Mouse (Mus musculus) left cerebral cortex, adult 2 months (tissue): Measurements from ENCODE around the gene Tln2. TPM values are rescaled to one million over a fixed set of nuclear protein-coding genes. Genes with fewer than 3 reads are reported as not detected.
A peak's percentile ranks its signal among the peaks of the same experiment; 100 is the strongest.

Experiments
- DNase-seq, 2 experiments: peaks; one replicate each; pipeline ENCODE4 v3.0.0; 2021 to 2022; ENCODE audit warnings: low spot score in 2 of 2, mixed read lengths in 1 of 2; ENCODE audit errors: extremely low spot score in 1 of 2
- H3K27ac ChIP-seq: fragments of 200-600 bp; 2 replicates; pipeline ENCODE4 v1.8.1; 2022
- H3K4me3 ChIP-seq: fragments of 200-600 bp; 2 replicates; pipeline ENCODE4 v1.8.1; 2022
- CTCF ChIP-seq: fragments of 200-600 bp; IDR thresholded peaks from 2 replicates; pipeline ENCODE4 v1.8.1; 2022; ENCODE audit warnings: antibody characterized with exemption, mild to moderate bottlenecking, moderate library complexity
- intact Hi-C: fragments of 180-260 bp; cut with DNase I; formaldehyde crosslinking; loops from one replicate; pipeline ENCODE4 v1.15.1; 2025
- total RNA-seq, 2 experiments: library from RNA; stranded (reverse); gene quantifications; 2 replicates each; pipeline ENCODE4 v1.2.3; 2021

The Tln2 gene
- total RNA-seq, 2 experiments from 2014 or later: 96.2 to 96.3 TPM

DNA sequence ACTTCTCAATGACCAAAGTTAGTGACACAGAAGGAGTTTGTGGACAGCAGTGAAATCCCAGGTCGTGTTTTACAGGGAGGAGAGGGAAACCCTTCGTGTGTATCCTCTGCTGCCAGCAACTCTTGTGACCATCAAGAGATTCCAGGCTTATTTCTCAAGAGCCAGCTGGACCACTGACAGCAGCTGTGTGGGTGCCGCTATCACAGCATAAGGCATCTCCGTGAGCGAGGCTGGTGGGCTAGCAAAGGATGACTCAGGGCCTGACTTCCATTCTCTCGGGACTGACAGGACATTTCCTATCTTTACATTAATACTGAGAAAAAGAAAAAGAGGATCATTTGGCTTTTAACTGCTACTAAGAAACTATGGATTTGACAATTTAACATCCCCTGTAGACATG lies 283.1 kb downstream of the Tln2 start:
- intact Hi-C loops: loop anchor here (5.0 kb wide), 1 partner anchor 229 kb away; the partner anchor contains the start of gene Tpm1
- no peak overlapping the region for H3K4me3 ChIP-seq
- no peak for TF ChIP-seq CTCF
- H3K27ac ChIP-seq: no peak overlapping the region
- peak in 1 of 2 experiments; percentile 39 for DNase-seq

DNA sequence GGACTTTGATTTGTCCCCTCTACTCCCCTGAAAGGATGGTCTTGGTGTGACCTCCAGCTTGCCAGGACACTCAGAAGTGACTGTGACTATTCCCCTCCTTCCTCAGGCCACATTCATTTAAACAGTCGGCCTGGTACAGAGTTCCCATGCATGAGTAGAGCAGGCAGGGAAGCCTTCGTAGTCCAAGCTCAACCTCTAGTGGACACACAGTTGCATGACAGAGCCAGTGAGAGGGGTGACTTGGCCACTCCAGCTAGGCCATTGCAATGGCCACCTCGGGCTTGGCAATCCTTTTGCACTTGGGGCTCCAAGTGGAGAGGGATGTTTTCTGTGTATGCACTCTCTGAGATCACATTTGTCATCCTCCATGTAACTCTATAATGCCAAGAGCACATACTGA lies 285.2 kb downstream of the Tln2 start:
- DNase-seq: no peak
- peak; percentile 47 for TF ChIP-seq CTCF
- intact Hi-C loops: loop anchor here (5.0 kb wide), 1 partner anchor 52 kb away; no protein-coding TSS in a partner anchor
- H3K27ac ChIP-seq: no peak overlapping the region
- no peak overlapping the region for H3K4me3 ChIP-seq

DNA sequence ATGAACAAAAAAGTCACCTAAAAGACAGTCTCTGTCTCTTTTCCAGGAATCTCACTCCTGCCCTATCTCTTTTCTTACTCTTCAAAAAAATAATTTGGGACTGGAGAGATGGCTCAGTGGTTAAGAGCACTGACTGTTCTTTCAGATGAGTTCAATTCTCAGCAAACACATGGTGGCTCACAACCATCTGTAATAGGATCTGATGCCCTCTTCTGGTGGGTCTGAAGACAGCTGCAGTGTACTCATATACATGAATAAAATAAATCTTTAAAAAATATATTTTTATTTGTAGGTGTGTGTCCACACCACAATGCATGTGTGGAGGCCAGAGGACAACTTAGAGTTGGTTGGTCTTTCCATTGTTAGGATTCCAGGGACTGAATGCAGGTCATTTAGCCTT lies 286.1 kb downstream of the Tln2 start:
- no peak overlapping the region for H3K27ac ChIP-seq
- TF ChIP-seq CTCF: peak; percentile 50
- H3K4me3 ChIP-seq: no peak overlapping the region
- intact Hi-C loops: loop anchor here (5.0 kb wide), 1 partner anchor 51 kb away; no protein-coding TSS in a partner anchor
- no peak for DNase-seq

DNA sequence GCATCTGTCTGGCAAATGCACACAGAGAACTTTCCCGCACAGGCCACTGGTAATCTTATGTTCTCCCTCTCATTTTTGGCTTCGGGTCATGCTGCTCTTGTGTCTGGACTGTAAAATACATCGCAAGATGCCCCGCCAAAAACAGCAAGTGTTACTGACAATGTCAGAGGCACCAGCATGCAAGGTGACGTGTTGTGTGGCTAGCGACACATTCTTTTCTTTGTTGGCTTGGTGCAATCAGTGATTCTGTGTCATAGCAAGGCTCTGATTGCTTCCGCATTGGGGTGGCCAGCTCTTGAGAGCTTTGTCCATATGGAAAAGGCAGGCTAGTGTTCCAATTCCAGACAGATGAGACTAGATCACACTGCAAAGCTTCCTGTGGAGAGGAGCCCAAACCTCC lies 288.8 kb downstream of the Tln2 start:
- no peak overlapping the region for H3K27ac ChIP-seq
- DNase-seq: no peak
- intact Hi-C loops: loop anchor here (5.0 kb wide), 1 partner anchor 48 kb away; no protein-coding TSS in a partner anchor
- no peak overlapping the region for H3K4me3 ChIP-seq
- no peak for TF ChIP-seq CTCF

DNA sequence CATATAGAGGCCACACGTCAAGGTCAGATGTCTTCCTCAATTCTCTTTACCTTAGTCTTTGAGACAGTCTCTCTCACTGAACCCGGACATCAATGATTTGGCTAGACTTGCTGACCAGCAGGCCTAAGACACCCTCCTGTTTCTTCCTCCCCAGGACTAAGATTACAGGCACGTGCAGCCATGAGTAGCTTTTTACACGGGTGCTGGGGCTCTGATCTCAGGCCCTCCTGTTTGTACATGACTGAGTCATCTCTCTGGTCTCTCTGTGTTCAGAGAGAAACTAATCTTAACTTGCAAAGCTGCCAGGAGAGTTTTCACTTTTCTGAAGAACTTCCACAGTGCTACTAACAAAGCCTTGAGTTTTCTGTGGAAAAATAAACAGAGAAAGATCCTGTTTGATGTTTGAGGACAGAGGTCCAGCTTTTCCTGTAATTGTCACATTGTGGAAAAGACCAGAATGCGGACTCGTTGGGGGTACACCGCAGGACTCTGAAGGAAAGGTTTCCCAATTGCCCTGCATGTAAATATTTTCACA lies 289.4 kb downstream of the Tln2 start:
- no peak overlapping the region for H3K27ac ChIP-seq
- H3K4me3 ChIP-seq: no peak overlapping the region
- TF ChIP-seq CTCF: no peak
- DNase-seq: no peak
- intact Hi-C loops: loop anchor here (5.0 kb wide), 1 partner anchor 48 kb away; no protein-coding TSS in a partner anchor

DNA sequence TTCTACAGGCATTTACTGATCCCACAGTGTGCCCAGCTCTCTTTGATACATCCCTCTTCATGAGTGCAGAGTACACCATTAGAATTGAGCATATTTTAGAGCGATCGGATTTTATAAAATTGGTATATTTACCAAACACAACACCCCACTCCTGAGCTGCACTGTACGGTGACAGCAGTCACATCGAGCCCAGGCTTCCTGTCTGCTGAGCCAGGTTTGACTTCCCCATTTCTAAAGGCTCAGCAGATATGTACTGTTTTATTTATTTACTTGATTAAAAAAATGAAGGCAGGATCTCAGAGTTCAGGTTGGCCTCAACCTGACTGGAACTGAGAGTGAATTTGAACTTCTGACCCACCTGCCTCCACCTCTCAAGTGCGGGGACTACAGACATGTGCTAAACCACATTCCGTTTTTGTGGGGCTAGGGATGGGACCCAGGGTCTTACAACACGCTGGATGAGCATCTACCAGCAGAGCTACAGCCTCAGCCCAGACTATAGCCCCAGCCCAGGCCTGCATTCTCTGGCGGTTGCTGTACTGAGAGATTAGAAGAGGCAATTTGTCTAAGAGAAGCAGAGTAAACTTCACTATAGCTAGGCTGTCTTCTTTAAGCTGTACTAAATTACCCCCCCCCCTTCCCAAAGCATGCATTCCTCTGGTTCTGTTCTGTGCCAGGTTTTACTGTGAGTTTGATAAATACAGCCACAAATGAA lies 292.1 kb downstream of the Tln2 start:
- intact Hi-C loops: no loop called here
- Histone ChIP-seq H3K27ac (no peak overlapping the region), H3K4me3 (no peak overlapping the region)
- DNase-seq: no peak
- TF ChIP-seq CTCF: no peak

DNA sequence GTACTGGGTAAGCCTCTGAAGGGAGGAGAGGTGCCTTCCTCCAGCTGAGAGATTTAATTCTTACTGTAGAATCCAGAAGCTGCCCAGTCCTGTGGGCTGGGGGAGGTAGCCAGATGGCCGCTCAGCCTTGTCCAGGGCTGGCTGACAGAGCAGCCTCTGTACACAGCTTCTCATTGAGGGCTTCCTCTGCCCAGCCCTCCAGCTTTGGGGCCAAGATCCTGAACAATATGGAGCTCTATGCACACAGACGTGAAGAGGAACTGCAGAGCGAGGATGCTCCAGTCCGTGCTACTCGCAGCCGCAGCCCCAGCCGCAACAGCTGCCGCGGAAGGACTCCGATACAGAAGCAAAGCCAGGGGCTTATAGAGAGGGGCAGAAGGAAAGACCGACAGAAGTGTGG lies 294.0 kb downstream of the Tln2 start:
- intact Hi-C loops: no loop called here
- Histone ChIP-seq H3K27ac (no peak overlapping the region), H3K4me3 (no peak overlapping the region)
- TF ChIP-seq CTCF: no peak
- peak in 1 of 2 experiments; percentile 25 for DNase-seq

DNA sequence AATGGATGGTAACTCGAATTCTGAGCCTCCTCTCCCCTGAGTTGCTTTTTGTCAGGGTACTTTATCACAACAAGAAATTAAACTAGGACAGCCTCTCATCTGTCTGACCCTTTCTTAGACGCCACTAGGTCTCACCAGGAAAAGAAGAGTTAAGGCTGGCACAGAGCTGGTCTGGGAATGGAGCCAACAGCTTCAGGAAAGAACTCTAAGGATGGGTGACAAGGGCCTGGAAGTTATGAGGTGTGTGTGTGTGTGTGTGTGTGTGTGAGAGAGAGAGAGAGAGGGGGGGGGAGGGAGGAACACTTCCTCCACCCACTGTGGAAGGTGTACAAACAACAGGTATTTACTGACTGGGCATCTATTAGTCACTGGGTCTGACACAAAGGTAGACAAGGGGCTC lies 294.6 kb downstream of the Tln2 start:
- TF ChIP-seq CTCF: no peak
- no peak overlapping the region for H3K4me3 ChIP-seq
- H3K27ac ChIP-seq: no peak overlapping the region
- intact Hi-C loops: no loop called here
- DNase-seq: no peak

DNA sequence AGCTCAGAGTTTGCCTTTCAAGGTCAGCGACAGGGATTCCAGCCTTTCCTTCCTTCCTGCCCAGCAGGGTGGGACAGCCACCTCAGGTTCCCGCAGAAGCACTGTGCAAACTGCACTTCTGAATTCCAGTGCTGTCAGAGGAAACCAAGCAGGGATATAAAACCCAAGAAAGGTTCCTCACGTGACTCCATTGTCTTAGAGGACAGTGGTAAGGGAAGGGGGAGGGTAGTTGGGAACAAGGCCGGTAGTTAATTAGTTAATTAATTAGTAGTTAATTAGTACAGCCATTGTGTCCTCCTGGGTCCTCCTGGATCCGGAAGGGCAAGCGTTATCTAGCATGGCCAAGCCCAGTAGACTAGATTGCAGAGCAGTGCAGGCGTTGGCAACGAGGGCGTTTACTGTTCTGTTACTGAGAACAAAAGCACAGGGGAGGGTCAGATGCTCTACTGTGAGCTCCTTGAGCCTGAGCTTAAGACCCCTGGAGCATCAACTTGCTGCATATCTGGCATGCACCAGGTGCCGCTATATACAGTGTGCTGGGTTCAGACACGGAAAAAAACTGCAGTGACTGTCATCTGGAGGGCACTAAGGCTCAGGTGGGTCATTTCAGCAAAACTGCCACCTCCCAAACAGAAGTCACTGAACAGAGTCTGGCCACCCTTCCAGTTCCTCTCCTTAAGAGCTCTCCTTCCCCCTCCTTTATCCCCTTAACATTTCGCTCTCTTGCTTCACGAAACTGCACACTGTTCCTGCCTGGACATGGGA lies 298.5 kb downstream of the Tln2 start:
- TF ChIP-seq CTCF: no peak
- intact Hi-C loops: no loop called here
- Histone ChIP-seq H3K4me3 (no peak overlapping the region), H3K27ac (no peak overlapping the region)
- no peak for DNase-seq

DNA sequence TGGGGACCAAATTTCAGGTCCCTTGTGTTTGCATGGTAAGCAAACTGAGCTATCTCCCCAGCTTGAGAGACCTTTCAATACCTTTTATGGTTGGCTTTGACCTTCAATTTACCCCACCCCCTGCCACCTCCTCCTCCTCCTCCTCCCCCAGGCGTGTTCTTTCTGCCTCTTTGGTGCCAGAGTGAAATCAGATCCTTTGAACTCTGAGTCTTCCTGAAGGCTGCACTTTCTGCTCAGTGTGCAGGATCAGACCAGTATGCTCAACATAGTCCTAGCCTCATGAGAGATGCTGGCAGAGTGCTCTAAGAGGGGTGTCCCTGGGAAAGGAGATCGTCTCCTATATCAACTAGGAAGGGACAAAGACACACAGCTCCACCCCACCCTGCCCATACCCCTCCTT lies 309.4 kb downstream of the Tln2 start:
- Histone ChIP-seq H3K4me3 (no peak overlapping the region), H3K27ac (no peak overlapping the region)
- no peak for DNase-seq
- intact Hi-C loops: no loop called here
- no peak for TF ChIP-seq CTCF

DNA sequence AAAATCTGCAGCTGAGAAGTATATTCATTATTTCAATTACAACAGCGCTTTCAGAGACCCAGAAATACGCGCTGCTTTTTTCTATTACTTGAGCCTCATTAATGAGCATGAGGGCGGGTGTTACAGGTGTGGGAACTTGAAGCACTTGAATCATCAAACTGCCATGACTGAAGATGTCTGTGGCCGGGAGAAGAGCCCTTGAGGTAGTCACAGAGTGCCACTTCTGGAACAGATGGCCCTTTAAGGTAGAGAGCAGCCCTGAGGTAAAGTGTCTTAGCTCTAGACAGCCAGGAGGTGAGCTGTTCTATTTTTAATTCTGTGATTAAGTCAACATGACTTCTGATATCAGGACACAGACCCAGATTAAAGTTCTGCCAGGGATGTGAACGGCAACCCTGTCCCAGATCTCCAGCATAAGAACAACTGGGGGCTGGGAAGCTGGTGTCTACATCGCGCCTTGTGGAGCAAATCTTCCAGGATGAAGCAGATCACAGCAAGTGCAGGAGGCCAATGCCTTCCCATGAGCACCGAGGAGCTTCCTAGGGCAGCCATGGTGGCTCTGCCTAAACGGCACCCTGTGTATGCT lies 312.0 kb downstream of the Tln2 start:
- Histone ChIP-seq H3K4me3 (no peak overlapping the region), H3K27ac (no peak overlapping the region)
- no peak for DNase-seq
- intact Hi-C loops: no loop called here
- no peak for TF ChIP-seq CTCF

DNA sequence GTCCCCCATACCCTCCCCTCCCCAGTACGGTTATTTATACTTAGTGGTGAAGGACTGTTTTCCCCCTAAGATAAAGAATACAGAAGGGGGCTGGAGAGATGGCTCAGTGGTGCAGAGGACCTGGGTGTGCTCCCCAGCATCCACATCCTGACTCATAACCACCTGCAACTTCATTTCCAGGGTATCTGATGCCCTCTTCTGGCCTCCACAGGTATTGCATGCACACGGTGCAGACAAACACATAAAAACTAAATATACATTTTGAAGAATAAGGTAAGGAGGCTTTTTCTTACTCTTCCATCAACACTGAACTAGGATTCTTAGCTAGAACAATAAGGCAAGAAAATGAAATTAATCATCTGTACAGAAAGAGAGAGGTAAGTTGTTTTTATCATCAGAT lies 314.2 kb downstream of the Tln2 start:
- intact Hi-C loops: no loop called here
- no peak overlapping the region for H3K27ac ChIP-seq
- TF ChIP-seq CTCF: peak; percentile 36
- H3K4me3 ChIP-seq: no peak overlapping the region
- no peak for DNase-seq
